Mouse (Mus musculus) embryonic facial prominence, embryonic 13.5 days (tissue): ENCODE measurements around the gene Mcrip1. TPM values are rescaled to one million over a fixed set of nuclear protein-coding genes. Genes with fewer than 3 reads are reported as not detected.
A peak's percentile ranks its signal among the peaks of the same experiment; 100 is the strongest.
"Not testable (repeated sequence)": the region's sequence is repeated elsewhere in the genome, so short reads cannot be mapped to it uniquely, and the experiment has no call there.

Experiments
- ATAC-seq: fragments of 200-750 bp; cut with Nextera tagmentation; 2 replicates; pipeline ENCODE4 v1.8.0; 2017; ENCODE audit warnings: low read depth; ENCODE audit not compliant: insufficient number of reproducible peaks, insufficient read depth, low FRiP score, low TSS enrichment
- H3K27ac ChIP-seq: fragments of 300-500 bp; sonication (generic); 2 replicates; pipeline ENCODE4 v1.5.1; 2015; ENCODE audit warnings: moderate library complexity, mild to moderate bottlenecking, inconsistent platforms
- H3K27me3 ChIP-seq: fragments of 300-500 bp; sonication (generic); 2 replicates; pipeline ENCODE4 v1.6.1; 2015; ENCODE audit warnings: mild to moderate bottlenecking, inconsistent platforms
- H3K36me3 ChIP-seq: fragments of 300-500 bp; sonication (generic); 2 replicates; pipeline ENCODE4 v1.6.1; 2015; ENCODE audit warnings: mild to moderate bottlenecking, inconsistent platforms
- H3K4me1 ChIP-seq: fragments of 300-500 bp; sonication (generic); 2 replicates; pipeline ENCODE4 v1.6.1; 2015; ENCODE audit warnings: inconsistent platforms
- H3K4me2 ChIP-seq: fragments of 300-500 bp; sonication (generic); 2 replicates; pipeline ENCODE4 v1.6.1; 2015; ENCODE audit warnings: moderate library complexity, mild to moderate bottlenecking, inconsistent platforms
- H3K4me3 ChIP-seq: fragments of 300-500 bp; sonication (generic); 2 replicates; pipeline ENCODE4 v1.5.1; 2015; ENCODE audit warnings: mild to moderate bottlenecking, inconsistent platforms
- H3K9ac ChIP-seq: fragments of 300-500 bp; sonication (generic); 2 replicates; pipeline ENCODE4 v1.6.1; 2015; ENCODE audit warnings: mild to moderate bottlenecking, inconsistent platforms
- H3K9me3 ChIP-seq: fragments of 300-500 bp; sonication (generic); 2 replicates; pipeline ENCODE4 v1.6.1; 2016; ENCODE audit warnings: inconsistent platforms
- WGBS: fragments of 180-500 bp; shearing (Covaris S2); methylation state at CpG from one replicate; pipeline ENCODE4 v1.1.7; 2015; ENCODE audit warnings: mixed read lengths; 5-methylcytosine and 5-hydroxymethylcytosine counted together
- polyA plus RNA-seq: library from polyadenylated mRNA; unstranded; fragments of >200 nt; fragmentation: Nextera tagmentation; extraction: Ambion mirVana; gene quantifications from 2 replicates; pipeline ENCODE4 v1.2.1, GENCODE M21; 2015

Gene Mcrip1
- polyA plus RNA-seq, 1 experiment from 2014 or later = 247 TPM

DNA sequence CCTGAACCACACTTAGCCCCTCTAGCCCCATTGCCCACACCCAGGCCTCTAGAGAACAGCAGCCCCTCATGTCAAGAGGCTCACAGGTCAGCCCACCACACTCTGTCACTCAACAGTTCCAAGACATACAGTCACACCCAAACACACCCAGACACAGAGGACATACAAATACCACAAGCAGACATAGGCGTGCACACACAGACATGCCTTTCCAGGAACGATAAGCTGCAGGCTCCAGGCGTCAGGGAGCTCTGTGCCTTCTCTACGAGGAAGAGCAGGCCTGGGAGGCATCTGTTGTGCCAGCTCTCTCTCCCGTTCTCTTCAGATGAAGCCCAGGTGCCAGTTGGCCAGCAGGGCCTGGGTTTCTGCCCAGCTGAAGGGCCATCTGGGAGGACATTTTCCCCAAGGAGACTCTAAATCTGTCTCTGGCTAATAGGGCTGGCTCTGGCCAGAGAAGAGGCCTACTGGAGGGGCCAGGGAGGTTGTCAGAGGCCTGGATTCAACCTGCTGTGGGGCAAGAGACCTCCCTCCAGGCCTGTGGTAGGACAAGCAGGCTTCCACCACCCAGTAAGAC lies 28.5 kb downstream of the Mcrip1 start:
- H3K9me3 ChIP-seq = no peaks in the 10 kb centered on the region
- no peak overlapping the region for H3K4me2 ChIP-seq
- no peak overlapping the region for H3K27ac ChIP-seq
- H3K36me3 ChIP-seq = no peaks in the 10 kb centered on the region
- no peak overlapping the region for H3K4me3 ChIP-seq
- 0 out of 2 replicates have a peak overlapping the region, but pooled peaks have one; percentile 32 for H3K9ac ChIP-seq
- H3K27me3 ChIP-seq = no peaks in the 10 kb centered on the region
- 69% methylated on average over 5 of the region's 5 CpGs for WGBS
- no peak for ATAC-seq
- H3K4me1 ChIP-seq = peaks cover 7% of the 10 kb centered on the region; the same call in 1 of the 2 replicates

DNA sequence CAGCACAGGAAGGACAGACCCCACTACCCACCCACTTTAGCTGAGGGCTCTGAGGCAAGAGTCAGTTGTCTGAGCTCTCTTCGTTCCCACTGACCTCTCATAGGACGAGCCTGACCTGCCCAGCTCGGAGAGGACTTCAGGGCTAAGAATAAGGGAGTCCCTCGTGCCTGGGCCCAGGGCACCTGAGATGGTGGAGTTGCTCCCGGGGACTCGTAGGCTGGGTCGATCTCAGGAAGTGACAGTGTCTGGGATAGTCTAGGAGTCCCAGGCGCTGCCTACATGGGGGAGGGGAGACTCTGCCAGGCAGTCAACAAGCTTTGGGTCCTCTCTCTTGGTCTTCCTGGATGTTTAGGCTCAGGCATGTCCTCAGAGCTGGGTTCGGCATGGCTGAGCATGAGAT lies 29.0 kb downstream of the Mcrip1 start:
- Histone ChIP-seq H3K36me3 (no peaks in the 10 kb centered on the region), H3K4me3 (no peak overlapping the region), H3K4me1 (peaks cover 12% of the 10 kb centered on the region; the same call in 1 of the 2 replicates), H3K4me2 (no peak overlapping the region), H3K27ac (no peak overlapping the region), H3K9me3 (no peaks in the 10 kb centered on the region), H3K27me3 (no peaks in the 10 kb centered on the region), H3K9ac (0 out of 2 replicates have a peak overlapping the region, but pooled peaks have one; percentile 32)
- ATAC-seq = no peak
- WGBS = 66% methylated on average over 9 of the region's 9 CpGs

DNA sequence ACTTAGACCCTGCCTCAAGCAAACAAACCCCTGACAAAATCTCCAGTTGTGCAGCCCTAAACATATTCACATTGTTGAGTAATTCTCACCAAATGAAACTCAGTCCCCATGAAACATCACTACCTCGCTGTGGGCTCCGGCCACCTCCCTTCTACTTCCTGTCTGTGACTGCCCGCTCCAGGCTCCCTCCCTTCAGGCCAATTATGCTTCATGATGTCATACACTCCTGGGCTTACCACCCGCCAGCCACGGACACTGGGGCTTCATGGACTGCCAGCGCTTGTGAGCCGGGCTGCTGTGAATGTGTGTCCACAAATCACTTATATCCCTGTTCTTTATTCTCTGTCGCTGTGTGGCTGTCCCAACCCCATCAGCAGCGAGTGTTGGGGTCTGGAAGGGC lies 29.8 kb downstream of the Mcrip1 start:
- H3K4me3 ChIP-seq = no peak overlapping the region
- no peak overlapping the region for H3K27ac ChIP-seq
- H3K9ac ChIP-seq = no peak overlapping the region
- no peak for ATAC-seq
- no peaks in the 10 kb centered on the region for H3K27me3 ChIP-seq
- peaks cover 14% of the 10 kb centered on the region; the same call in 1 of the 2 replicates for H3K4me1 ChIP-seq
- no peak overlapping the region for H3K4me2 ChIP-seq
- WGBS = 37% methylated on average over 9 of the region's 9 CpGs
- H3K9me3 ChIP-seq = no peaks in the 10 kb centered on the region
- no peaks in the 10 kb centered on the region for H3K36me3 ChIP-seq

GRCm38 (mm10) chr11:120518558-120518957 lies 31.0 kb downstream of the Mcrip1 start:
- Histone ChIP-seq H3K4me2 (no peak overlapping the region), H3K36me3 (no peaks in the 10 kb centered on the region), H3K4me3 (no peak overlapping the region), H3K27ac (no peak overlapping the region), H3K9me3 (no peaks in the 10 kb centered on the region), H3K4me1 (peaks cover 14% of the 10 kb centered on the region; the same call in 1 of the 2 replicates), H3K9ac (no peak overlapping the region), H3K27me3 (no peaks in the 10 kb centered on the region)
- 66% methylated on average over 6 of the region's 6 CpGs for WGBS
- ATAC-seq = no peak

- Histone ChIP-seq H3K4me1 (peaks cover 14% of the 10 kb centered on the region; the same call in 1 of the 2 replicates), H3K27ac (no peak overlapping the region), H3K4me2 (no peak overlapping the region), H3K9ac (no peak overlapping the region), H3K9me3 (no peaks in the 10 kb centered on the region), H3K4me3 (no peak overlapping the region), H3K27me3 (no peaks in the 10 kb centered on the region), H3K36me3 (no peaks in the 10 kb centered on the region)
- no peak for ATAC-seq
- WGBS = 61% methylated on average over 6 of the region's 6 CpGs
These were observed 31.5 kb downstream of the Mcrip1 start for GRCm38 (mm10) chr11:120518027-120518426.

DNA sequence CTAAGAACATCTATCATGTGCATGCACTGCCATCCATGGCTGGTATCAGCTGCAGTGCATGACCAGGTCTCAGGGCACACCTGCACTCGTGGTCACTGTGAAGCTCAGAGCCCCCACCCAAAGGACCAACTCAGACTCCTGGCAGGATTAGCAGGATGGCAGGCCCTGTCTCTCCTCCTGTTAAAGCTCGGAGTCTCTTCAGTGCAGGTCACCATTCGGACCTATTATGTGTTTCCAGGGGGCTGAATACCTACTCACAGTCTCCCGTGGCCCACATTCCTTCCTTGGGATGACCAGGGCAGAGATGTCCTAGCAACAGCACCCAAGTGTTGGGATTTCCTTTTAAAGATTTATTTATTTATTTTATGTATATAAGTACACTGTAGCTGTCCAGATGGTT lies 32.4 kb downstream of the Mcrip1 start:
- 77% methylated on average over 4 of the region's 4 CpGs for WGBS
- no peaks in the 10 kb centered on the region for H3K36me3 ChIP-seq

DNA sequence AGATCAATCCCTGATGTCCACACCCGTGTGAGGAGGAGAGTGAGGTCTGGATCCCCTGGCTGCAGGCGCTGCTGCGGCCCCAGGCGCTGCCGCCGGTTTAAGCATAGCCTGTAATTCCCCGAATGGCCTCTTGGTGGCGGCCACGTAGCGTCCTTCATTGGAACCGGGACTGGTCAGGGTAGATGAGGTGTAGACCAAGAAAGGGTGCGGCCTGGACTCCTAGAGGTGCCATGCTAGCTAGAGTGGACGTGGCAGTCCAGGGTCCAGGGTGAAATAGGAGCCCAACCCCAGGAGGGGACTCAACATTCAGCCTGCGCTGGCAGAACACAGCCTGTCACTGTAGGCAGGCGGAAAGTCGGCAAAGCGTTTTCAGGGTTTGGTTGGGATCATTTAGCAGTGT lies 33.9 kb downstream of the Mcrip1 start:
- 0 out of 2 replicates have a peak overlapping the region, but pooled peaks have one; percentile 6 for H3K4me3 ChIP-seq
- H3K4me1 ChIP-seq = peaks cover 19% of the 10 kb centered on the region
- H3K4me2 ChIP-seq = peak overlapping the region; percentile 11; the same call in 1 of the 2 replicates
- H3K27me3 ChIP-seq = no peaks in the 10 kb centered on the region
- H3K9me3 ChIP-seq = no peaks in the 10 kb centered on the region
- H3K9ac ChIP-seq = peak overlapping the region; percentile 49; the same call in 1 of the 2 replicates
- ATAC-seq = no peak
- 16% methylated on average over 17 of the region's 17 CpGs for WGBS
- no peak overlapping the region for H3K27ac ChIP-seq
- H3K36me3 ChIP-seq = no peaks in the 10 kb centered on the region

More for the DNA sequence above, 32.4 kb downstream of the Mcrip1 start:
- Histone ChIP-seq H3K4me3 (no peak overlapping the region), H3K9me3 (no peaks in the 10 kb centered on the region), H3K27me3 (no peaks in the 10 kb centered on the region), H3K9ac (no peak overlapping the region), H3K4me2 (no peak overlapping the region), H3K27ac (no peak overlapping the region), H3K4me1 (peaks cover 14% of the 10 kb centered on the region; the same call in 1 of the 2 replicates)
- ATAC-seq = no peak

DNA sequence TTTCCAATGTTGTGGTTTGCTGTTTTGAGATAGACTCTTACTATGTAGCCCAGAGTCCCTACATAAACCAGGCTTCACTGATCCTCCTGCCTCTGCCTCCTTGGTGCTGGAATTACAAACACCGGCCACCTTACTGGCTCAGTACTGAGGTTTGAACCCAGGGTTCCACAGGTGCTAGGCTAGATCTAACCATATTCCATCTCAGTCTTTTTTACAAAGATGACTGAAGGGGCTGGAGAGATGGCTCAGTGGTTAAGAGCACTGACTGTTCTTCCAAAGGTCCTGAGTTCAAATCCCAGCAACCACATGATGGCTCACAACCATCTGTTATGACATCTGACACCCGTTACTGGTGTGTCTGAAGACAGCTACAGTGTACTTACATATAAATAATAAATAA lies 35.3 kb downstream of the Mcrip1 start:
- H3K4me3 ChIP-seq, H3K27ac ChIP-seq, H3K9me3 ChIP-seq, H3K9ac ChIP-seq, H3K36me3 ChIP-seq, H3K4me2 ChIP-seq, H3K27me3 ChIP-seq, ATAC-seq: not testable (repeated sequence)
- H3K4me1 ChIP-seq = peaks cover 24% of the 10 kb centered on the region
- 84% methylated on average over 2 of the region's 2 CpGs for WGBS

- no peak overlapping the region for H3K4me2 ChIP-seq
- WGBS = 40% methylated on average over 6 of the region's 6 CpGs
- no peak for ATAC-seq
These were observed 36.6 kb downstream of the Mcrip1 start for GRCm38 (mm10) chr11:120512790-120513453.

DNA sequence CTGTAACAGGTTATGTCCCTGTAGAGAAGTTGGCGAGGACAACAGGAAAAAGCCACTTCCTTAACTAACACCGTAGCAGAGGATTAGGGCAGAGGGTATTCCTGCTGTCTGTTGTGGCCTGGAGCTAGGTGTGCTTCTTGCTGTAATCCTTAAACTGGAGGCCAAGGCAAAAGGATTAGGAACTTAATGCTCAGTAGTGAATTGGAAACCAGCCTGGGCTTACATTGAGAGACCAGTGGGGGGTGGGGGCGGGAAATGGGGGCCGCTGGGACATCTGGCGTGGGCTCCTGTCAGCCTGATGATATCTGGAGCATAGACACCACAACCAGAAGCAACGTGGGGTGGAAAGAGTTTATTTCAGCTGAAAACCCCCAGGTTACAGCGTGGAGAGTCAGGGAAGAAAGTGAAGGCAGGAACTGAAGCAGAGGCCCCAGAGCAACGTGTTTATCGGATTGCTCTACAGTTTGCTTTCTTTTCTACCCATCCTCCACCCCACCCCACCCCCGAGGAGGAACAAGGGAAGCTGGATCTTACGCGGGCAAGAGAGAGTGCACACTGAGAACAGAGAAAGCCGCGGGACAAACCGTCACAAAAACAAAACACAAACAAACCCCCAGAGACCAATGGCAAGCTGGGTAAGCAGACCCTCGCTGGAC lies 39.0 kb downstream of the Mcrip1 start:
- peaks cover 15% of the 10 kb centered on the region for H3K4me1 ChIP-seq
- no peaks in the 10 kb centered on the region for H3K9me3 ChIP-seq
- H3K9ac ChIP-seq = peak overlapping the region; percentile 41; the same call in 1 of the 2 replicates
- no peaks in the 10 kb centered on the region for H3K27me3 ChIP-seq
- peak overlapping the region; percentile 69 for H3K27ac ChIP-seq
- H3K4me3 ChIP-seq = peak overlapping the region; percentile 19
- 3% methylated on average over 16 of the region's 16 CpGs for WGBS
- ATAC-seq = no peak
- no peaks in the 10 kb centered on the region for H3K36me3 ChIP-seq
- peak overlapping the region; percentile 54 for H3K4me2 ChIP-seq

More at GRCm38 (mm10) chr11:120512790-120513453, 36.6 kb downstream of the Mcrip1 start:
- no peaks in the 10 kb centered on the region for H3K9me3 ChIP-seq
- H3K27me3 ChIP-seq = no peaks in the 10 kb centered on the region
- H3K4me3 ChIP-seq = no peak overlapping the region
- H3K36me3 ChIP-seq = no peaks in the 10 kb centered on the region
- no peak overlapping the region for H3K9ac ChIP-seq
- peaks cover 21% of the 10 kb centered on the region for H3K4me1 ChIP-seq
- H3K27ac ChIP-seq = no peak overlapping the region

DNA sequence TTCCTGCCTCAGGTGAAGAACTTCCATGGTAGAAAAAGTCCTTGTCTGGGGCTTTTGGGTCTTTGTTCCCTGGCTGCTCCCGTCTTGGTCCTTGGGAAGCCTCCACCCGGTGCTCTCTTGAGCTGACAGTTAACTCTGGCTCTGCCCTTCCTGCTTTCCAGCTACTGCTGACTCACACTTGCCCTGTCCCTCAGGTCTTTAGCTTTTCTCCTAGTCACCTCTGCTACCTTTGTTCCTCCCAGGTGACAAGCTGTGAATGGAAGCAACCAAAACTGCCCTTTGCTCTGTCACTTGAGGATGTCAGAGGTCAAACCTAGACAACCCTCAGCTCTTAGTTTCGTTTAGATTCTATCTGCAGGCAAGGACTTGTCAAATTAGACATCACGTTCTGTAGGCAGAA lies 39.6 kb downstream of the Mcrip1 start:
- Histone ChIP-seq H3K4me2 (peak overlapping the region; percentile 54), H3K36me3 (no peaks in the 10 kb centered on the region), H3K27me3 (no peaks in the 10 kb centered on the region), H3K27ac (peak overlapping the region; percentile 69), H3K9me3 (no peaks in the 10 kb centered on the region), H3K4me1 (peaks cover 12% of the 10 kb centered on the region), H3K4me3 (peak overlapping the region; percentile 19; the same call in 1 of the 2 replicates), H3K9ac (peak overlapping the region; percentile 41; the same call in 1 of the 2 replicates)
- 27% methylated on average over 4 of the region's 4 CpGs for WGBS
- no peak for ATAC-seq
